Mouse (Mus musculus) lung, postnatal 36 days (tissue): ENCODE data around the gene Acsl3.
A peak's percentile ranks its signal among the peaks of the same experiment; 100 is the strongest.

Source experiments
- DNase-seq: peaks from one replicate; pipeline ENCODE4 v3.0.0; 2022; ENCODE audit warnings: mixed read lengths

The Acsl3 gene

GRCm38 (mm10) chr1:78657671-78658440, at the start of gene Acsl3, which contains the start of gene Utp14b:
Acsl3 (plus strand) TSS chr1:78657825.
Utp14b (plus strand) TSS chr1:78658038.
- DNase-seq: peak; percentile 97

DNA sequence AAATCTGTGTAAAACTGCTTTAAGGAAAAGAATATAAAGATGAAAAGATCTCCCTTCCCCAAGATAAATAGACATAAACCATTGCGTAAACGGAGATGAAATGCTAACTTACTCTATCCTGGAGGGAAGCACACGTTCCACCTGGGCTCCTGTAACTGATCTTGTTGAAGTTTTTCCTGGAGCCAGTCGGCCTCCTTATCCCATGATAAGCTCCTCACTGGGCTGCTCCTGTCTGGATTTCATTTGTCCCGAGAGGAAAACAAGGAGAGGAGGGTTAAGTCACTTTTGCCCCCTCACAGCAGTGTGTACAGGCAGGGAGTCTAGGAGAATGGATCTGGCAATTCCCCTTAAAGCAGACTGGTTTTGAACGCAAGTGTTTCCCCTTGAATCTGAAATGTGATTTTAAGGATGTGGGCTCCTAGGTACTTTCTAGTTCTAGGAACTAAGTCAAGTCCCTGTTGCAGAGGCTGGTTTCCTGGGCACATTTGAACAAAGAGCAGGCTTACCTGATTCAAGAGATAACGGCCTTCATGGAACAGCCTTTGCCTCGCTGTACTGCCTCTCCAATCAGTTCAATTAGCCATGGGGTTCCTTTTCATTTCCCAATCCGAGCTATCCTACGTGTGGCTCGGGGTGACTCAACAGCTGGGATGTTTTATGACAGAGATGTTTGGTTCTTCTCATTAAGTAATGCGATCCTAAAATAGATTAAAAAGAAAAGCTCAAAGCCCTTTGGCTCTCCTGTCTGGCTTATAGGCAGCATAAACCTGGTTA, 48.3 kb upstream of the Acsl3 start:
- DNase-seq: peak; percentile 10

DNA sequence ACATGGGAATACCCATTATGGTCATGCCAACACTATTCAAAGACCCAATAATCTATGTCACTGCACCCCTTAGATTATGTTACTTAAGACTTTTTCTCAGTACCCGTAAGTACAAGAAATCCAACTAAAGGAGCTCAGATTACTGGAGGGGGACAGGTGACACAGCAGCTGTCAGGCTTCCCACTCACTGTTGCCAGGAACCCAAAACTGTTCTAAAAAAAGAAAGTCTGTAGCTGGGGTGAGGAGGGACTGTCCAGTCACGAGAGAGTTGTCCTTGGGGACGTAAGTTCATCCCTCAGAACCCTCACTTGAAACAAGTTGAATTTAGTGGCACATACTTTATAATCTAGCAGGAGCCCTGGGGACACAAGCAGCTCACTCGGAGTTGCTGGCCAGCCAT, 46.6 kb upstream of the Acsl3 start:
- DNase-seq: no peak

DNA sequence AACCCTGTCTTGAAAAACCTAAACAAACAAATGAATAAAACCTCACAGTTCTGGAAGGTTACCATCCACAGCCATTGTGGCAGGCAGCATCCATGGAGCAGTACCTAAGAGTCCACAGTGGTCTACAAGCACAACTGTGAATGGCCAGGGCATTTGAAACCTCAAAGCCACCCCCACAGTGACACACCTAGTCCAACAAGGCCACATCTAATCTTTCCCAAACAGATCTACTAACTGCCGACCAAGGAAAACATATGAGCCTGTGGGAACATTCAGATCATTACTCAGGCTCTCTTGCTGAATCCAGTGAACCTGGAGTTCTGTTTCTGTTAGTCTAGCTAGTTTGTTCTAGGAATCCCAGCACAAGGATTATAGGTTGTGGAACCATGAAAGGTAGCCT, 44.7 kb upstream of the Acsl3 start:
- no peak for DNase-seq

DNA sequence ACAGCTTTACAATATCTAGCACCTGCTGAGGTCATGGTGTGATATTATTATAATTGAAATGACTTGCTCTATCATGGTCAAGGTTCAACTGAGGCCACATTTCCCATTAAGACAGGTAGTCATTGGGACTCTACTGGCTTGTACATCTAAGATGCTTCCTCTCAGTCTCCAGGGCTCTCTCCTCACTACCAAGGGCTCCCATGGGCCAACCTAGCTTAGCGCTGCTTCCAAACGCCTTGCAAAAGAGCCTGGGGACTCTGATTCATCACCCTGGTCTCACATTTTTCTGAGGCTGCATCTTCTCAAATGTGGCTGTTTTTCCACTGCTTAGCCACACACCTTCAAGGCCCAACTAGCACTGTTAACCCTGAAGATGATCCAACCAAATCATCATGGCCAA, 33.3 kb upstream of the Acsl3 start:
- no peak for DNase-seq

GRCm38 (mm10) chr1:78634486-78634885, 23.1 kb upstream of the Acsl3 start:
- peak; percentile 57 for DNase-seq

DNA sequence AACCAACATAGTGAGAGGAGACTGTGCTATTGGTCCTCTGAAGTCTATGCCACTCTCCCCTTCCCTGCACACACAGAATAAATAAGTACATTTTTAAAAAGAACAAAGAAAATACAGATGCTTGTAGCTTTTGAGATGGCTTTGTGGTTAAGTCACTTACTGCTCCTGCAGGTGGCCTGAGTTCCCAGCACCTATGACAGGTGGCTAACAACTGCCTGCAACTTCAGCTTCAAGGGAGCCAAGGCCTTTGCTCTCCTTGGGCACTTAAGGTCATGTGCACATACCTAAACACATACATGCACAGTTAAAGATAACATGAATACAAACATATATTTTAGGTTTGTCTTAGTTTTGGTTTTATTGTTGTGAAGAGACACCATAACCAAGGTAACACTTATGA, 16.8 kb upstream of the Acsl3 start:
- DNase-seq: no peak

GRCm38 (mm10) chr1:78641791-78642190, 15.8 kb upstream of the Acsl3 start:
- DNase-seq: no peak

DNA sequence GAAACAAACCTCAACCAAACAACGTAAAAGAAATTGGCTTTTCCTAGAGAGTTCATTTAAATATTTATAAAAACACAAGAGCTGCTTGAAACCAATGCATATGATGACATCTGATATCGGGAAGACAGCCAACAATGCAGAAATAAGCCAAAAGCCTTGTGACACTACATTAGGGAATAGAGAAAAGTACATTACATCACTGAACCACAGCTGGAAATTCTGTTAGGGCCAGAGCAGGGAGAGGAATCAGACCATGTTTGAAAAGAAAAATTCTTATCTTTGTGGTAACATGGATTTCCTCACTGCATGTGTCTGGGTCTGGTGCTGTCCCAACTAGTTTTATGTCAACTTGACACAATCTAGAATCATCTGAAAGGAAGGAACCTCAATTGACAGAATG, 15.4 kb upstream of the Acsl3 start:
- DNase-seq: no peak

DNA sequence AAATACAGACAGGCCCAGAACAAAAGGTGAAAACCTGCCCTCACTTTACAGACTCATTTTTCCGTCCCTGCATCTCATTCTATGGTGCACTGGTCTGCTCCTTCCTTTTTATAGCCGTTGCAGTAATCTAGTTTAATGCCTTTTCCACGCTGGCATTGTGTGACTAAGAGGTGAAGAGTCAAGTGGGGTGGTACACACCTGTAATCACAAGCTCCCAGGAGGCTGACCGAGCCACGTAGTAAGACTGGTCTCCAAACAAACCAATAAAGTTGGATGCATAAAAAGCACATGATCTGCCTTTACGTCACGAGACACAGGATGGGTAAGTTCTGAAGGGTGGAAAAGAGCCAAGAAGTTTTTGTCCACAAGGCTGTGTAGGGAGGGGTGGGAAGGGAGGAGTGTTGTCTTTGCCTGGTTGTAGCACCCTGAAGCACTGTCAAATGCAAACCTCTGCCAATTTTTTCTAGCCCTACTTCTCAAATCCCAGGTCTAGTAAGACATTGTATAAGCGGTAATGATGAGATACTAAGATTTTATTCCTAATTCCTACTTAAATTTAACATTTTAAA, 10.2 kb upstream of the Acsl3 start:
- DNase-seq: peak; percentile 61

DNA sequence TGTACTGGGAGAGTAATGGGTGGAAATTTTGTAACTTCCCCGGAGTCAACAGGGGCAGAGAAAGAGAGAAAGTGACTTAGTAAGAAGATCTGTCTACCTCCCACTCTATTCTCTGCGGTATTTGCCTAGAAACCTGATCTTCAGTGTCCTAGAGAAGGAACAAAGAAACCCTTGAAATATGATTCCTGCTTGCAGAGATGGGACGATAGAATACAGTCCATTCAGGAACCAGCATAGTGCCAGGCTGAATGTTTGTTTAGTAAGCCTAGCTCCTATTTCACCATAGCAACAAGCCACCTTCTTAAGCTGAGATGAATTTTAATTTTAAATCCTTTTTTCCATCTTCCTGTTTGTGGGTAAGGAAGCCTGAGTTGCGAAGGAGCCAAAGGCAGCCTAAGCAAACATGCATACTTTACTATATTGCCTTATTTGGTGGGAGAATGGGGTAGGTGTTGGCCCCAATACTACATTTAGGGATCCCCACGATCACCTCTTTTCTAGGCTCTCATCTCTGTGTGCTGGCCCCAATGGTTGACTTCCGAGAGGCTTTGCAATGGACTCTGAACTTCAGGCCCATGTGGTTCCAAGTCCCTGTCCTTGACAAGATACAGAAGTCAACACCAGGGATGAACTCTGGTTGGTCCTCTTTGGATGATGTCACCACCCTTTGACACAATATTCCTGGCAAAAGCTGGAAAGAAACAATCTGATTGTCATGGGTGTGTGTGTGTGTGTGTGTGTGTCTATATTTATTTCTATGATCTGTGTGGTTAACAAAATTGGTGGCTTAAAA, 8.2 kb upstream of the Acsl3 start:
- no peak for DNase-seq

- DNase-seq: peak; percentile 79
Measured at GRCm38 (mm10) chr1:78656472-78656871, 1.2 kb upstream of the Acsl3 start.

GRCm38 (mm10) chr1:78657021-78657629, 500 bp upstream of the Acsl3 start:
- no peak for DNase-seq

DNA sequence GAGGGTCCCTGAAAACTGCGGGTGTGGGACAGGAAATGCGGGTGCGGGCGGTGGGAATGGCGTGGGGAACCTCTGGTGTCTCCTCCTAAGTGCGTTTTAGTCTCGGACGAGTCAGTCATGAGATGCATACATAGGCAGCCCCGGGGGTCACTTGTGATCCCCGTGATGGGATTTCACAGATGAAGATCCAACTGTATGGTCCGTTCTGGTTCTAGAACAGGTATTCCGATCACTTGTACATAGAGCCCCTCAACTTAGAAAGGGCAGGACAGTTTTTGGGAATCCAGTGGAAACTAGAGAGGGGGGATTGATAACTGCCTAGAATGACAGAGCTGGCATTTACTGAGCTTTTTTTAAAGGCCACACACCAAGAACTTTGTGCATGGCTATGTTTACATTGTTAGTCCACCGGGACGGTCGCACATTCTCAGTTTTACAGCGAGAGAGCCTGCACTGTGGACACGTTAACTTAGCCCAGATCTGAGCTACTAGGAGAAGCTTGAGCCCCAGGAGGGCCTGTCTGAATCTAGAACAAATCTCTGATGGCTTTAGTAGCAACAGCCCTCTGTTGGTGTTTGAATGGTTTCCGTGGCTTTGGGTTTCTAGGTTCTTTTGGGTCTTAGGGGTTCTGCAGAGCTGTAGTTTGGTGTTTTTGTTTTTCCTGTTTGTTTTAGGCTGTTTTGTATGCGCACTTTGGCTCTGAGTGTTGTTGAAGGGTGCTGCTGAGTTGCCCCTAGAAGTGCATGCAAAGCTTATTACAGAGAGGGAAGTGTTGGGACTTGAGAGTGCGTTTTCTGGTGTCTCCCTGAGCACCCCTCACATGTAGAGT, 1.0 kb downstream of the Acsl3 start:
- DNase-seq: no peak

DNA sequence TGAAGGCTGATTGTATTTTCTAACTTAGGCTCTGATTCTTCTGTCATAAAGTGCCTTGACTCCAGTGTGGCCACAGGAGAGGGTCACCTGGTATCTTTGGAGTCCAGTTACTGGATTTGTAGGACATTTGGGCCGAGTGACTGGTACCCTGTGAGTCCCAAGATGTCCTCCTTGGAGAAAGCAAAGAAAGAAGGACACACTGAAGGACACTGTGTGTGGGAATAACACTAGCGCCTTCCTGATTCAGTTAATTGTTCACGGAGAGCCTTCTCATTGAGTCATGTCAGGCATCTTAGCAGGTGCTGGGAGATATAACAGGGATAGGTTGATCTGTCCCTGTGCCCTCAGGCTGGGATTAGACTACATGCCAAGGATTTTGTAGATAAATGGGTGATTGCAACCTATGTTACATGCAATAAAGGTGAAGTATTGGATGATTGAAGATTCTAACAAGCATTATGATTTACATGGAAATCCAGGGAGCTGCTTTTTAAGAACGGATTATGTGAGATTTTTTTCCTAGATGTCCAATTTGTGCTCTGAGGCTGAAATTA, 1.7 kb downstream of the Acsl3 start:
- no peak for DNase-seq

DNA sequence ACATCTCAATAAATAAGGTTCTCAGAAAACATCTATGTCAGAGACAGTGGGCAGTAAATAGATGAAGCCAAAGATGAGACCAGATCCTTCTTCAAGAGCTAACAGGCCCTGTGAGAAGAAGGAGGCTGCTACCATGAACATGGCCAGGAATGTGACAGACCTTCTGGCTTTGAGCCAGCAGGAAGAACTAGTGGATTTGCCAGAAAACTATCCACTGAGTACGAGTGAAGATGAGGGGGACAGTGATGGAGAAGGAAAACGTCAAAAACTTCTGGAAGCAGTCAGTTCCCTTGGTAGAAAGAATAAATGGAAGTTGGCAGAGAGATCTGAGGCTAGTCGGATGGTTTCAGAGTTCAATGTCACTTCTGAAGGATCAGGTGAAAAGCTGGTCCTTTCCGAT, 6.7 kb downstream of the Acsl3 start:
- DNase-seq: no peak

GRCm38 (mm10) chr1:78665954-78666499, 8.4 kb downstream of the Acsl3 start:
- no peak for DNase-seq

GRCm38 (mm10) chr1:78666585-78666984, 9.0 kb downstream of the Acsl3 start:
- DNase-seq: no peak

GRCm38 (mm10) chr1:78682291-78682690, 24.7 kb downstream of the Acsl3 start:
- DNase-seq: no peak

DNA sequence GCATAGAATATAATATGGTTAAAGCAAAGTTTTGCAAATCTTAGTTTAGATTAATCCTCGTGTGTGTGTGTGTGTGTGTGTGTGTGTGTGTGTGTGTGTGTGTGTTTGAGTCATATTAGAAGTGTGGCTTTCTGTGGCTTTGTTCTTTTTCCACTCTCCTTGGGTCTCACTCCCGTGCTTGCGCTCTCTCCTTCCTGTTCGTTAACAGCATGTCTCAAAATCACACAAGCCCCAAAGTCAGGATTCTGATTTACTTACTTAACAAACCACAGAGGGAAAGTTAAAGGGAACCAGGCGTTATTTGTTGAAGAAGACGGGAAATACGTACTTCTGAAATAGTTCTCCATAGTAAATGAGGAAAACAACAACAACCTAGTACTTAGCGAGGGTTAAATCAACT, 26.5 kb downstream of the Acsl3 start:
- no peak for DNase-seq

GRCm38 (mm10) chr1:78686872-78687271, 29.2 kb downstream of the Acsl3 start:
- peak; percentile 57 for DNase-seq
